Mouse (Mus musculus) thymus, adult 2 months (tissue): ENCODE results near the gene Serpina10. TPM values are rescaled to one million over a fixed set of nuclear protein-coding genes. Genes with fewer than 3 reads are reported as not detected.

Experiments
- DNase-seq: peaks from one replicate; pipeline ENCODE4 v3.0.0; 2021
- H3K27ac ChIP-seq: fragments of 200-500 bp; 2 replicates; pipeline ENCODE4 v1.5.1; 2012; ENCODE audit warnings: low read length, control low read depth; ENCODE audit not compliant: control insufficient read depth, insufficient read depth
- H3K27me3 ChIP-seq: fragments of 200-500 bp; 2 replicates; pipeline ENCODE4 v1.6.1; 2012; ENCODE audit warnings: mild to moderate bottlenecking, low read length, moderate library complexity, mixed read lengths; ENCODE audit not compliant: control insufficient read depth, insufficient read depth
- H3K36me3 ChIP-seq: fragments of 200-500 bp; 2 replicates; pipeline ENCODE4 v1.6.1; 2012; ENCODE audit warnings: mild to moderate bottlenecking, low read length, moderate library complexity; ENCODE audit not compliant: control insufficient read depth, insufficient read depth
- H3K4me1 ChIP-seq: fragments of 200-500 bp; replicated peaks from 2 replicates; pipeline ENCODE4 v1.6.1; 2012; ENCODE audit warnings: low read length; ENCODE audit not compliant: control insufficient read depth, insufficient read depth
- H3K4me3 ChIP-seq: fragments of 200-500 bp; 2 replicates; pipeline ENCODE4 v1.5.1; 2012; ENCODE audit warnings: mild to moderate bottlenecking, low read length, control low read depth, moderate library complexity; ENCODE audit not compliant: control insufficient read depth, insufficient read depth
- CTCF ChIP-seq: fragments of 200-500 bp; IDR thresholded peaks from 2 replicates; pipeline ENCODE4 v1.5.1; 2012; ENCODE audit warnings: mild to moderate bottlenecking, control low read depth, low read length, moderate library complexity, borderline replicate concordance; ENCODE audit not compliant: control insufficient read depth, poor library complexity, insufficient read depth; ENCODE audit errors: extremely low read depth
- POLR2A ChIP-seq: fragments of 200-500 bp; IDR thresholded peaks from 2 replicates; pipeline ENCODE4 v1.6.1; 2012; ENCODE audit warnings: mild to moderate bottlenecking, low read length, control low read depth, moderate library complexity; ENCODE audit not compliant: control insufficient read depth, poor library complexity, insufficient read depth; ENCODE audit errors: extremely low read depth
- WGBS: fragments of 180-500 bp; shearing (Covaris S2); methylation state at CpG from one replicate; pipeline ENCODE4 v1.1.7; 2018; 5-methylcytosine and 5-hydroxymethylcytosine counted together
- polyA plus RNA-seq: library from polyadenylated mRNA; depleted of rRNA; stranded (reverse); fragments of >200 nt; gene quantifications from 2 replicates; pipeline ENCODE4 v1.2.3, GENCODE M21; 2012; rRNA removed

The Serpina10 gene
- polyA plus RNA-seq, 1 experiment = 0.19 TPM

DNA sequence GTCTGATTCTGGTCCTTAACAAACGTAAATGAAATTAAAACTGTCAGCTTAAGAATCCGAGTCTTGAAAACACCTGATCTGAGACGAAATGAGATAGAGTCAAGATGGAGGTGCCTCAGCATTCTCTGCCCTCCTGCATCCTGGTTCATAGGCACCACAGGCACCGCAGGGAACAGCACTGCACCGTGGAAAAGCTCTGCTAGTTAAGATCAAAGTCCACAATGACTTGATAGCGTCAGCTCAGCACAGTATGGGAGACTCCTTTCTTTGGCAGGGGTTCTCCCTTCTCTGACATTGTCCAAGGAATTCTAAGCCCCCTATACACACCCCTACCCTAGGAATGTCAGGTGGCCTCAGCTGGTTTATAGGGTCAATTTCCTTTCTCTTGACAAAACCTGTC lies 61.6 kb downstream of the Serpina10 start:
- no peak for DNase-seq
- WGBS = 73% methylated on average over 6 of the region's 6 CpGs
- no peak overlapping the region for H3K4me3 ChIP-seq

DNA sequence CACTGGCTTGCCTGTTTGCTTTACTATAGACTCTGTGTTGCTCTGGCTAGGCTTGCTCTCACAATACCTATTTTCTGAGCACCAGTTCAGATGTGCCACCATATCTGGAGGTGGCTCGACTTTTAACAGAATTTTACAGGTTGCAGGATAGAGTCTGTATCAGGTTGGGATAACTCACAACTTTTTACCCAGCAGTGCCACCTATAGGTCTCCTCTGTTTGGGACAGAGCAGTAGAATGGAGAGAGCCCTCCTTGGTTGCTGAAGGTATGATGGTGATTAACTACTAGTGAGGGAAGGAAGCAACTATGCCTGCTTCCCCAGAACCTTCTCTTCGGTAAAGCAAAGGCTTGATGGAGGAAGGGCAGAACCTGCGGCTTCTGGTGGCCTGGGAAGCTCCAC lies 64.1 kb downstream of the Serpina10 start:
- Histone ChIP-seq H3K4me1 (no peaks in the 10 kb centered on the region), H3K4me3 (no peak overlapping the region), H3K27ac (no peak overlapping the region), H3K36me3 (no peaks in the 10 kb centered on the region), H3K27me3 (no peaks in the 10 kb centered on the region)
- 55% methylated on average over 3 of the region's 3 CpGs for WGBS
- no peak for TF ChIP-seq CTCF
- no peak for DNase-seq

More for the DNA sequence above, 61.6 kb downstream of the Serpina10 start:
- H3K4me1 ChIP-seq = no peaks in the 10 kb centered on the region
- TF ChIP-seq CTCF (no peak), POLR2A (no peak)
- H3K27me3 ChIP-seq = no peaks in the 10 kb centered on the region
- H3K27ac ChIP-seq = no peak overlapping the region
- no peaks in the 10 kb centered on the region for H3K36me3 ChIP-seq

DNA sequence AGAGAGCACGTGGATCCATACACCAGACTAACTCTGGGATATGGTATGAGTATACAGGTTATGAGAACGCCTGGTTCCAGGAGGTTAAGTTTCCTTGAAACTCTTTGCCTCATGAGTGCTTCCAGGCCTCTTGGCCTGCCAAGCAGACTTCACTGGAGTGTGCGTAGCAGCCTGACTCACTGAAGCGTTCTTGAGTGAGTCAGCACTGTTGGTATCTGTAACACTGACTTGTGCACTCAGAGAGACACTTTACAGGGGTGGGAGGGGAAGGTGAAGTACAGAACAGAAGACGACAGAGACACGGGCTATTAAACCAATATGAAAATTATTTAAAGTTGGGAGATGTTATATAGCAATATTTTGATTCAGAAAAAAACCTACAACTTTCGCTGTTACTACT lies 66.1 kb downstream of the Serpina10 start:
- TF ChIP-seq CTCF = no peak
- TF ChIP-seq POLR2A = no peak
- no peaks in the 10 kb centered on the region for H3K4me1 ChIP-seq
- no peak overlapping the region for H3K4me3 ChIP-seq
- no peak for DNase-seq
- H3K27ac ChIP-seq = no peak overlapping the region
- no peaks in the 10 kb centered on the region for H3K27me3 ChIP-seq
- H3K36me3 ChIP-seq = no peaks in the 10 kb centered on the region
- WGBS = 83% methylated on average over 7 of the region's 7 CpGs

Other genes with a start within 250 kb of the Serpina10 start
- gene Otub2, start 242.8 kb downstream of the Serpina10 start, polyA plus RNA-seq = 1.4 and 2.0 TPM in 2 replicates
- gene 9330161L09Rik, start 223.6 kb downstream of the Serpina10 start, polyA plus RNA-seq = 1.7 and 2.1 TPM in 2 replicates
- 50.8 and 54.8 TPM in 2 replicates for gene Ddx24, start 205.6 kb downstream of the Serpina10 start, polyA plus RNA-seq
- gene Ifi27, start 197.2 kb downstream of the Serpina10 start, polyA plus RNA-seq = 457 and 540 TPM in 2 replicates
- 1,465 and 2,132 TPM in 2 replicates for gene Ifi27l2a, start 187.8 kb downstream of the Serpina10 start, polyA plus RNA-seq
- 0.62 and 1.1 TPM in 2 replicates for gene Ifi27l2b, start 174.2 kb downstream of the Serpina10 start, polyA plus RNA-seq
- gene Ppp4r4, start 99.2 kb downstream of the Serpina10 start, polyA plus RNA-seq = 0.12 and 0.15 TPM in 2 replicates
- gene Serpina6, start 25.8 kb upstream of the Serpina10 start, polyA plus RNA-seq = 0.24 TPM in 1 of 2 replicates, not detected in the other
- not detected in 2 replicates for gene Serpina16, start 44.7 kb upstream of the Serpina10 start, polyA plus RNA-seq
- gene Serpina1f, start 64.1 kb upstream of the Serpina10 start, polyA plus RNA-seq = 0.08 TPM in 1 of 2 replicates, not detected in the other
- gene Serpina1d, start 142.1 kb upstream of the Serpina10 start, polyA plus RNA-seq = 0.13 and 10.8 TPM in 2 replicates
- 1.6 and 15.5 TPM in 2 replicates for gene Serpina1b, start 198.9 kb upstream of the Serpina10 start, polyA plus RNA-seq
- 1.1 and 10.4 TPM in 2 replicates for gene Serpina1a, start 232.1 kb upstream of the Serpina10 start, polyA plus RNA-seq